Mouse (Mus musculus): ENCODE results near the gene Olfr519. TPM values are rescaled to one million over a fixed set of nuclear protein-coding genes. Genes with fewer than 3 reads are reported as not detected.

Gene Olfr519
- polyA plus RNA-seq, 1 experiment from 2014 or later = not detected

GRCm38 (mm10) chr7:108928280-108929188 is 34.3 kb upstream of the Olfr519 start:
- H3K4me2 ChIP-seq (ENCODE audit: low read length) = no peak overlapping the region
- H3K4me1 ChIP-seq (ENCODE audit: control insufficient read depth, insufficient read depth, low read depth, low read length) = no peaks in the 10 kb centered on the region
- no peak overlapping the region for H3K9ac ChIP-seq (ENCODE audit: low read depth, low read length)
- no peak overlapping the region for H3K4me3 ChIP-seq (ENCODE audit: low read length)
- ATAC-seq = no peak
- H3K36me3 ChIP-seq (ENCODE audit: control insufficient read depth, insufficient read depth, low read length) = no peaks in the 10 kb centered on the region
- 80% methylated on average over 11 of the region's 11 CpGs for WGBS
- H3K27ac ChIP-seq (ENCODE audit: low read depth, low read length) = no peak overlapping the region
- H3K9me3 ChIP-seq (ENCODE audit: control insufficient read depth, low read length) = no peaks in the 10 kb centered on the region
- H3K27me3 ChIP-seq (replicated peaks; ENCODE audit: control insufficient read depth, insufficient read depth, low read length) = no peaks in the 10 kb centered on the region

GRCm38 (mm10) chr7:108927043-108927442 is 32.8 kb upstream of the Olfr519 start:
- ATAC-seq = no peak
- no peaks in the 10 kb centered on the region for H3K27me3 ChIP-seq (replicated peaks; ENCODE audit: control insufficient read depth, insufficient read depth, low read length)
- H3K27ac ChIP-seq (ENCODE audit: low read depth, low read length) = no peak overlapping the region
- no peaks in the 10 kb centered on the region for H3K9me3 ChIP-seq (ENCODE audit: control insufficient read depth, low read length)
- H3K4me3 ChIP-seq (ENCODE audit: low read length) = no peak overlapping the region
- no peaks in the 10 kb centered on the region for H3K36me3 ChIP-seq (ENCODE audit: control insufficient read depth, insufficient read depth, low read length)
- WGBS = 63% methylated on average over 4 of the region's 4 CpGs
- no peak overlapping the region for H3K9ac ChIP-seq (ENCODE audit: low read depth, low read length)
- no peak overlapping the region for H3K4me2 ChIP-seq (ENCODE audit: low read length)
- no peaks in the 10 kb centered on the region for H3K4me1 ChIP-seq (ENCODE audit: control insufficient read depth, insufficient read depth, low read depth, low read length)

- no peaks in the 10 kb centered on the region for H3K4me1 ChIP-seq (ENCODE audit: control insufficient read depth, insufficient read depth, low read depth, low read length)
- no peaks in the 10 kb centered on the region for H3K27me3 ChIP-seq (replicated peaks; ENCODE audit: control insufficient read depth, insufficient read depth, low read length)
- ATAC-seq = no peak
- no peaks in the 10 kb centered on the region for H3K36me3 ChIP-seq (ENCODE audit: control insufficient read depth, insufficient read depth, low read length)
- no peak overlapping the region for H3K9ac ChIP-seq (ENCODE audit: low read depth, low read length)
- H3K4me3 ChIP-seq (ENCODE audit: low read length) = no peak overlapping the region
- no peaks in the 10 kb centered on the region for H3K9me3 ChIP-seq (ENCODE audit: control insufficient read depth, low read length)
- H3K27ac ChIP-seq (ENCODE audit: low read depth, low read length) = no peak overlapping the region
- no peak overlapping the region for H3K4me2 ChIP-seq (ENCODE audit: low read length)
- WGBS = 91% methylated on average over 2 of the region's 2 CpGs
These were observed 9.7 kb upstream of the Olfr519 start for GRCm38 (mm10) chr7:108903969-108904368.

- no peak for ATAC-seq
- 78% methylated on average over 4 of the region's 4 CpGs for WGBS
These were observed 9.3 kb downstream of the Olfr519 start, which contains the start of gene Olfr518 for GRCm38 (mm10) chr7:108884906-108885305. Gene Olfr518, minus strand, starts transcription at chr7:108885006.

GRCm38 (mm10) chr7:108872279-108872678 is 21.9 kb downstream of the Olfr519 start, which contains the start of gene Olfr517:
Gene Olfr517, minus strand, starts transcription at chr7:108872379.
- Histone ChIP-seq H3K9ac (ENCODE audit: low read depth, low read length) (no peak within 1 kb of the TSS), H3K9me3 (ENCODE audit: control insufficient read depth, low read length) (no peaks in the 10 kb centered on the region), H3K4me2 (ENCODE audit: low read length) (no peak within 1 kb of the TSS), H3K4me3 (ENCODE audit: low read length) (no peak within 1 kb of the TSS), H3K27ac (ENCODE audit: low read depth, low read length) (no peak within 1 kb of the TSS), H3K27me3 (replicated peaks; ENCODE audit: control insufficient read depth, insufficient read depth, low read length) (no peaks in the 10 kb centered on the region), H3K36me3 (ENCODE audit: control insufficient read depth, insufficient read depth, low read length) (no peaks in the 10 kb centered on the region), H3K4me1 (ENCODE audit: control insufficient read depth, insufficient read depth, low read depth, low read length) (no peaks in the 10 kb centered on the region)
- ATAC-seq = no peak
- WGBS = 62% methylated on average over 2 of the region's 2 CpGs

More at GRCm38 (mm10) chr7:108884906-108885305, 9.3 kb downstream of the Olfr519 start, which contains the start of gene Olfr518:
- no peaks in the 10 kb centered on the region for H3K9me3 ChIP-seq (ENCODE audit: control insufficient read depth, low read length)
- no peak within 1 kb of the TSS for H3K27ac ChIP-seq (ENCODE audit: low read depth, low read length)
- H3K9ac ChIP-seq (ENCODE audit: low read depth, low read length) = no peak within 1 kb of the TSS
- no peaks in the 10 kb centered on the region for H3K36me3 ChIP-seq (ENCODE audit: control insufficient read depth, insufficient read depth, low read length)
- H3K27me3 ChIP-seq (replicated peaks; ENCODE audit: control insufficient read depth, insufficient read depth, low read length) = no peaks in the 10 kb centered on the region
- H3K4me2 ChIP-seq (ENCODE audit: low read length) = no peak within 1 kb of the TSS
- no peaks in the 10 kb centered on the region for H3K4me1 ChIP-seq (ENCODE audit: control insufficient read depth, insufficient read depth, low read depth, low read length)
- H3K4me3 ChIP-seq (ENCODE audit: low read length) = no peak within 1 kb of the TSS

- H3K27ac ChIP-seq (ENCODE audit: low read depth, low read length) = no peak within 1 kb of the TSS
- no peak within 1 kb of the TSS for H3K4me3 ChIP-seq (ENCODE audit: low read length)
- no peaks in the 10 kb centered on the region for H3K27me3 ChIP-seq (replicated peaks; ENCODE audit: control insufficient read depth, insufficient read depth, low read length)
- no peaks in the 10 kb centered on the region for H3K4me1 ChIP-seq (ENCODE audit: control insufficient read depth, insufficient read depth, low read depth, low read length)
- WGBS = 94% methylated on average over 2 of the region's 2 CpGs
- H3K4me2 ChIP-seq (ENCODE audit: low read length) = no peak within 1 kb of the TSS
- H3K9ac ChIP-seq (ENCODE audit: low read depth, low read length) = no peak within 1 kb of the TSS
- no peaks in the 10 kb centered on the region for H3K36me3 ChIP-seq (ENCODE audit: control insufficient read depth, insufficient read depth, low read length)
- ATAC-seq = no peak
- H3K9me3 ChIP-seq (ENCODE audit: control insufficient read depth, low read length) = no peaks in the 10 kb centered on the region
These were observed 43.8 kb downstream of the Olfr519 start, which contains the start of gene Olfr516 for GRCm38 (mm10) chr7:108850429-108850828. Gene Olfr516, minus strand, starts transcription at chr7:108850529.

Other genes with a start within 250 kb of the Olfr519 start
- not detected in 2 replicates for gene Olfr509, start 242.5 kb downstream of the Olfr519 start, polyA plus RNA-seq (2015; fragmentation: Nextera tagmentation; extraction: Ambion mirVana)
- not detected in 2 replicates for gene Olfr510, start 228.0 kb downstream of the Olfr519 start, polyA plus RNA-seq (2015; fragmentation: Nextera tagmentation; extraction: Ambion mirVana)
- not detected in 2 replicates for gene Olfr512, start 181.1 kb downstream of the Olfr519 start, polyA plus RNA-seq (2015; fragmentation: Nextera tagmentation; extraction: Ambion mirVana)
- not detected in 2 replicates for gene Olfr513, start 143.4 kb downstream of the Olfr519 start, polyA plus RNA-seq (2015; fragmentation: Nextera tagmentation; extraction: Ambion mirVana)
- not detected in 2 replicates for gene Olfr514, start 68.4 kb downstream of the Olfr519 start, polyA plus RNA-seq (2015; fragmentation: Nextera tagmentation; extraction: Ambion mirVana)
- not detected in 2 replicates for gene Olfr516, start 43.9 kb downstream of the Olfr519 start, polyA plus RNA-seq (2015; fragmentation: Nextera tagmentation; extraction: Ambion mirVana)
- not detected in 2 replicates for gene Olfr517, start 22.0 kb downstream of the Olfr519 start, polyA plus RNA-seq (2015; fragmentation: Nextera tagmentation; extraction: Ambion mirVana)
- gene Olfr518, start 9.4 kb downstream of the Olfr519 start, polyA plus RNA-seq (2015; fragmentation: Nextera tagmentation; extraction: Ambion mirVana) = not detected in 2 replicates
- gene Nlrp10, start 35.8 kb upstream of the Olfr519 start, polyA plus RNA-seq (2015; fragmentation: Nextera tagmentation; extraction: Ambion mirVana) = 0.04 TPM in 1 of 2 replicates, not detected in the other
- gene Eif3f, start 40.0 kb upstream of the Olfr519 start, polyA plus RNA-seq (2015; fragmentation: Nextera tagmentation; extraction: Ambion mirVana) = 67.3 and 70.9 TPM in 2 replicates
- 41.9 and 50.8 TPM in 2 replicates for gene Tub, start 55.9 kb upstream of the Olfr519 start, polyA plus RNA-seq (2015; fragmentation: Nextera tagmentation; extraction: Ambion mirVana)
- 32.2 and 34.3 TPM in 2 replicates for gene Ric3, start 188.9 kb upstream of the Olfr519 start, polyA plus RNA-seq (2015; fragmentation: Nextera tagmentation; extraction: Ambion mirVana)